Mouse (Mus musculus): ENCODE results near the gene Rpl24. TPM values are rescaled to one million over a fixed set of nuclear protein-coding genes. Genes with fewer than 3 reads are reported as not detected.

Rpl24 gene
- polyA plus RNA-seq, 1 experiment from 2014 or later, result 878 TPM

DNA sequence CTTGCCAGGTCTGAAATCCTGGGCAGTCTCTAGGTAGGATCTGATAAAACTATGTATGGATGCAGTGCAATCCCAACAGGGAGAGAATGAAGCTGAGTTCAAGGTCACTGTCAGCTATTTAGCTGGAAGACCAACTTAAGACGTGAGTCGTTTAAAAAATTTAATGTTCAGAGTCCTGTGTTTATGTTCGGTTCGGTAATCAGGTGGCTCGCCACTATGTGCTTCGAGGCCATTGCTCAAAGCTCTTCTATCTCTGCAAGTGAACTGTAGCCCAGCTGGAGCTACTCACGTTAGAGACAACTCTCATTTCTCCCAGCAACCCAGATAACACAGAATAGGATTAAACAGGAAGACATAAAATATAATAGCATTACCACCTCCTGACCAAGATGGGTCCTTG is 48.0 kb downstream of the Rpl24 start:
- Histone ChIP-seq H3K9ac (ENCODE audit: low read depth, low read length) (no peak overlapping the region), H3K36me3 (ENCODE audit: control insufficient read depth, insufficient read depth, low read length) (peaks cover 36% of the 10 kb centered on the region), H3K4me1 (ENCODE audit: control insufficient read depth, insufficient read depth, low read length) (no peaks in the 10 kb centered on the region), H3K27me3 (replicated peaks; ENCODE audit: control insufficient read depth, insufficient read depth, low read length) (no peaks in the 10 kb centered on the region), H3K4me3 (ENCODE audit: low read depth, low read length) (no peak overlapping the region), H3K27ac (replicated peaks; ENCODE audit: low read depth, low read length) (no peak overlapping the region), H3K4me2 (ENCODE audit: low read depth, low read length) (no peak overlapping the region), H3K9me3 (ENCODE audit: control insufficient read depth, low read length) (no peaks in the 10 kb centered on the region)
- DNase-seq (ENCODE audit: low spot score) (no peak), ATAC-seq (ENCODE audit: low read depth) (no peak)
- WGBS, result 91% methylated on average over 7 of the region's 7 CpGs

DNA sequence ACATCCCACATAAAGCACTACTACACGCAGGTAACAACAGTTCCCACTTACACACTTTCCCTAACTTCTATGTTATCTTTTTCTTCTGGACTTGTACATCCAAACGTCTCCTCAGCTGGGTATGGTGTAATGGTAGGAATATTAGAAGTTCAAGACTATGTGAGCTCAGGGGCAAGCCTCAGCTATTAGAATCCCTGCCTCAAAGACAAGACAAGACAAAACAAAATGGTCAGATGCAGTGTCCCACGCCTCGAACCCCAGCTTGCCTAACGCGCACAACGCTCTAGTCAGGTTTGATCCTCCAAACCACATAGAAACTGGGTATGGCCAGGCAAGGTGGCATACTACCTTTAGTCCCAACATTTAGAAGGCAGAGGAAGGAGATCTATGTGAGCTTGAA is 53.6 kb downstream of the Rpl24 start:
- Histone ChIP-seq H3K36me3 (ENCODE audit: control insufficient read depth, insufficient read depth, low read length) (peaks cover 53% of the 10 kb centered on the region), H3K9ac (ENCODE audit: low read depth, low read length) (no peak overlapping the region), H3K27ac (replicated peaks; ENCODE audit: low read depth, low read length) (no peak overlapping the region), H3K4me3 (ENCODE audit: low read depth, low read length) (no peak overlapping the region), H3K27me3 (replicated peaks; ENCODE audit: control insufficient read depth, insufficient read depth, low read length) (no peaks in the 10 kb centered on the region), H3K4me1 (ENCODE audit: control insufficient read depth, insufficient read depth, low read length) (no peaks in the 10 kb centered on the region), H3K9me3 (ENCODE audit: control insufficient read depth, low read length) (no peaks in the 10 kb centered on the region), H3K4me2 (ENCODE audit: low read depth, low read length) (no peak overlapping the region)
- ATAC-seq (ENCODE audit: low read depth) (no peak), DNase-seq (ENCODE audit: low spot score) (no peak)
- WGBS, result 96% methylated on average over 7 of the region's 7 CpGs

Other genes starting within 250 kb of the Rpl24 start
- 4.5 and 5.5 TPM in 2 replicates for gene Nfkbiz, start 127.4 kb upstream of the Rpl24 start, polyA plus RNA-seq (2014; fragmentation: Nextera tagmentation; extraction: Ambion mirVana)
- 0.68 and 0.70 TPM in 2 replicates for gene Nxpe3, start 71.0 kb upstream of the Rpl24 start, polyA plus RNA-seq (2014; fragmentation: Nextera tagmentation; extraction: Ambion mirVana)
- gene Cep97, start 31.4 kb upstream of the Rpl24 start, polyA plus RNA-seq (2014; fragmentation: Nextera tagmentation; extraction: Ambion mirVana), result 7.5 and 10.2 TPM in 2 replicates
- gene Zbtb11, start 7.6 kb downstream of the Rpl24 start, polyA plus RNA-seq (2014; fragmentation: Nextera tagmentation; extraction: Ambion mirVana), result 17.8 and 21.5 TPM in 2 replicates
- 220 and 227 TPM in 2 replicates for gene Pcnp, start 63.5 kb downstream of the Rpl24 start, polyA plus RNA-seq (2014; fragmentation: Nextera tagmentation; extraction: Ambion mirVana)
- gene Trmt10c, start 71.5 kb downstream of the Rpl24 start, polyA plus RNA-seq (2014; fragmentation: Nextera tagmentation; extraction: Ambion mirVana), result 26.4 and 27.0 TPM in 2 replicates
- 30.6 and 31.5 TPM in 2 replicates for gene Senp7, start 82.1 kb downstream of the Rpl24 start, polyA plus RNA-seq (2014; fragmentation: Nextera tagmentation; extraction: Ambion mirVana)
- gene Impg2, start 238.0 kb downstream of the Rpl24 start, polyA plus RNA-seq (2014; fragmentation: Nextera tagmentation; extraction: Ambion mirVana), result 0.28 and 0.70 TPM in 2 replicates